Mouse (Mus musculus) liver, embryonic 14.5 days (tissue): ENCODE results near the gene Olfr320.

Experiments
- CTCF ChIP-seq: IDR thresholded peaks from 2 replicates; pipeline ENCODE4 v1.5.1; 2016; ENCODE audit warnings: antibody characterized with exemption, low read depth, control low read depth
- EP300 ChIP-seq: IDR thresholded peaks from 2 replicates; pipeline ENCODE4 v1.6.1; 2016; ENCODE audit warnings: antibody characterized with exemption, low read depth

DNA sequence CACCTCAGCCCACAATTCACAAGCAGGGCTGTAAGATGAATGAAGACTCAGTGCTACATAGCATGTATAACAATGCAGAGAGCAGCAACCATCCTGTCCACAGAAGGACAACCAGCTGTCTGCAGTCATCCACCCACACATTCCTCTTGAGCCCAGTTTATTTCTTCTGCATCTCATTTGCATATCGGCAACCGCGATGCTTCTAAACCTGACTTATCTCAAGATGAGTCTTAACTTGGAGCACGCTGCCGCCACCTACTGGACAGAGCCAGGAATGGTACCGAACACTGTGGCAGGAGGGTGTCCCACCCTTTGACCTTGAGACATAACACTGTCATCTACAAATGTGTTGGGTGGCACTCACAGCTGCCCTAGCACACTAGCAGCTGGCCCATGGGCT, 37.5 kb upstream of the Olfr320 start:
- peak; percentile 99 for TF ChIP-seq CTCF
- TF ChIP-seq EP300 = no peak
